Mouse (Mus musculus) CH12.LX (cell line): ENCODE measurements around the gene Tmprss2.

Experiments used
- CTCF ChIP-seq, 2 experiments: IDR thresholded peaks in 1 of 2; conservative IDR thresholded peaks in 1 of 2; 2 replicates each; pipeline ENCODE4 v1.5.1; 2011 to 2012; ENCODE audit warnings: low read depth in 2 of 2, low read length in 2 of 2, improper control_type of control experiment in 1 of 2, inconsistent platforms in 1 of 2, mild to moderate bottlenecking in 1 of 2, moderate library complexity in 1 of 2
- KAT2A ChIP-seq: IDR thresholded peaks from 2 replicates; pipeline ENCODE4 v1.6.1; 2012; ENCODE audit warnings: low read length, improper control_type of control experiment, inconsistent platforms; ENCODE audit not compliant: insufficient replicate concordance
- MEF2A ChIP-seq: IDR thresholded peaks from 2 replicates; pipeline ENCODE4 v1.6.1; 2014; ENCODE audit warnings: low read depth, mild to moderate bottlenecking, inconsistent platforms, low read length, improper control_type of control experiment, borderline replicate concordance
- TCF12 ChIP-seq: IDR thresholded peaks from 2 replicates; pipeline ENCODE4 v1.6.1; 2014; ENCODE audit warnings: low read depth, mild to moderate bottlenecking, inconsistent platforms, low read length, improper control_type of control experiment

- TF ChIP-seq MEF2A (0 out of 2 replicates have a peak, but pooled peaks have one; percentile 44), CTCF (conservative IDR thresholded peaks at IDR 0.05 in 1 of 2, IDR thresholded peaks at IDR 0.05 in 1 of 2; ENCODE audit: low read depth in 2 of 2, low read length in 2 of 2) (no peak), KAT2A (no peak), TCF12 (0 out of 2 replicates have a peak, but pooled peaks have one; percentile 21)
Observed at GRCm38 (mm10) chr16:97534876-97535461, 76.0 kb downstream of the Tmprss2 start.
